Comparison of ENCODE assay signal across 13 mouse cellular contexts in genomic region chr12:98283487-98283860, GRCm38 (mm10). TPM values are rescaled to one million over a fixed set of nuclear protein-coding genes. Genes with fewer than 3 reads are reported as not detected.
A peak's percentile ranks its signal among the peaks of the same experiment; 100 is the strongest.
DNase-seq lines count a peak whose midpoint lies in the region; ATAC-seq and TF ChIP-seq lines count a peak whose summit lies in the region.
"Had no signal": no experiment of that assay in that cellular context is flagged by ENCODE, and none has a peak within 500 bp of the region (broad histone marks: within the 10 kb centered on the region; RNA-seq: fewer than 3 reads in every experiment).

No protein-coding gene starts in this region.

- no peaks in the 10 kb centered on the region for H3K27me3 ChIP-seq in heart, postnatal 0 days (ENCODE audit: control insufficient read depth, insufficient read depth, low read length)
- H3K27me3 ChIP-seq in liver, postnatal 0 days (ENCODE audit: insufficient read depth, low read length), result no peaks in the 10 kb centered on the region
- H3K27me3 ChIP-seq: limb, embryonic 13.5 days had no signal

- peak; percentile 51; the same call in 1 of the 2 replicates for ATAC-seq in heart, postnatal 0 days (ENCODE audit: insufficient read depth, low read depth)
- peak; percentile 41 for ATAC-seq in liver, postnatal 0 days
- ATAC-seq: hindbrain, embryonic 16.5 days had no signal

- no peaks in the 10 kb centered on the region for H3K4me1 ChIP-seq in heart, postnatal 0 days (ENCODE audit: control insufficient read depth, insufficient read depth)
- H3K4me1 ChIP-seq in liver, postnatal 0 days (ENCODE audit: insufficient read depth), result no peaks in the 10 kb centered on the region

- no peaks in the 10 kb centered on the region for H3K36me3 ChIP-seq in heart, postnatal 0 days (replicated peaks; ENCODE audit: control insufficient read depth, insufficient read depth, low read length)
- no peaks in the 10 kb centered on the region for H3K36me3 ChIP-seq in liver, postnatal 0 days (replicated peaks; ENCODE audit: insufficient read depth, low read length)
- H3K36me3 ChIP-seq: limb, embryonic 13.5 days had no signal

- DNase-seq in heart, postnatal 0 days (ENCODE audit: low spot score), result peak; percentile 15
- DNase-seq in heart, postnatal 10 days, result no peak
- peak; percentile 76 for DNase-seq in 416B (ENCODE audit: low read depth)
- peak; percentile 16 for DNase-seq in T-cell, adult 2 months (ENCODE audit: low spot score)
- DNase-seq in liver, postnatal 0 days, result no peak
- no peak for DNase-seq in frontal cortex, postnatal 25 days (ENCODE audit: low spot score in 2 of 2)
- DNase-seq in left cerebral cortex, postnatal 14 days (ENCODE audit: low spot score in 2 of 2), result no peak
- DNase-seq in frontal cortex, postnatal 10 days (ENCODE audit: low spot score in 2 of 2), result no peak
- DNase-seq: thymus, adult 18-20 months had no signal

- peak; percentile 38 for TF ChIP-seq CTCF in heart, postnatal 0 days (IDR thresholded peaks at IDR 0.05; ENCODE audit: low read depth)
- TF ChIP-seq CTCF in liver, postnatal 0 days (IDR thresholded peaks at IDR 0.05; ENCODE audit: low read depth), result peak; percentile 45

- no peak overlapping the region for H3K4me3 ChIP-seq in heart, postnatal 0 days (ENCODE audit: low read depth, low read length)
- H3K4me3 ChIP-seq in liver, postnatal 0 days (ENCODE audit: low read depth, low read length), result no peak overlapping the region
- H3K4me3 ChIP-seq: limb, embryonic 13.5 days had no signal

- WGBS in heart, postnatal 0 days, result 18% methylated on average over 3 of the region's 3 CpGs
- 58% methylated on average over 3 of the region's 3 CpGs for WGBS in liver, postnatal 0 days (ENCODE audit: insufficient replicate concordance)

- no peak overlapping the region for H3K27ac ChIP-seq in heart, postnatal 0 days (ENCODE audit: low read depth)
- H3K27ac ChIP-seq in liver, postnatal 0 days (ENCODE audit: low read depth), result peak overlapping the region; percentile 64
- H3K27ac ChIP-seq: limb, embryonic 13.5 days had no signal

- H3K9ac ChIP-seq in heart, postnatal 0 days (replicated peaks; ENCODE audit: low read depth, low read length), result no peak overlapping the region
- no peak overlapping the region for H3K9ac ChIP-seq in liver, postnatal 0 days (replicated peaks)
- H3K9ac ChIP-seq: limb, embryonic 13.5 days had no signal

- intact Hi-C loops in heart, postnatal 10 days (cut with DNase I), result loop anchor here (5.0 kb wide), 1 partner anchor 71 kb away; no protein-coding TSS in a partner anchor
- intact Hi-C loops in left cerebral cortex, postnatal 14 days (cut with DNase I), result no loop called here

- no peaks in the 10 kb centered on the region for H3K9me3 ChIP-seq in heart, postnatal 0 days (replicated peaks; ENCODE audit: control insufficient read depth, low read length)
- no peaks in the 10 kb centered on the region for H3K9me3 ChIP-seq in liver, postnatal 0 days (ENCODE audit: low read length)
- H3K9me3 ChIP-seq: limb, embryonic 13.5 days had no signal

- no peak for TF ChIP-seq EP300 in heart, postnatal 0 days (IDR thresholded peaks at IDR 0.05; ENCODE audit: low read depth)
- TF ChIP-seq EP300 in liver, postnatal 0 days (IDR thresholded peaks at IDR 0.05; ENCODE audit: low read depth), result no peak

- no peak overlapping the region for H3K4me2 ChIP-seq in heart, postnatal 0 days (ENCODE audit: low read depth, low read length)
- 0 out of 2 replicates have a peak overlapping the region, but pooled peaks have one; percentile 26 for H3K4me2 ChIP-seq in liver, postnatal 0 days (ENCODE audit: low read depth, low read length)
- H3K4me2 ChIP-seq: limb, embryonic 13.5 days had no signal

RNA-seq across cellular contexts. Expression of gene Gpr65, which starts 15.0 kb away (rescaled TPM):
- 0.15 and 1.1 TPM in 2 replicates for total RNA-seq in heart, postnatal 0 days (2014; rRNA removed; ENCODE audit: low replicate concordance)
- polyA plus RNA-seq in heart, postnatal 0 days (2015; fragmentation: Nextera tagmentation; extraction: Ambion mirVana), result 0.85 and 0.92 TPM in 2 replicates
- under 1 TPM; 0.57 to 0.72 TPM for total RNA-seq in heart, postnatal 10 days (2021)
- polyA plus RNA-seq in liver, postnatal 0 days (2015; fragmentation: Nextera tagmentation; extraction: Ambion mirVana), result 4.1 and 5.1 TPM in 2 replicates
- not detected for total RNA-seq in left cerebral cortex, postnatal 14 days (2021)
- total RNA-seq: layer of hippocampus, adult 18-20 months; MEL had no signal

RNA-seq across cellular contexts. Expression of gene Galc, which starts 24.2 kb away (rescaled TPM):
- total RNA-seq in heart, postnatal 0 days (2014; rRNA removed; ENCODE audit: low replicate concordance), result 10.5 and 10.9 TPM in 2 replicates
- 4.2 and 4.3 TPM in 2 replicates for polyA plus RNA-seq in heart, postnatal 0 days (2015; fragmentation: Nextera tagmentation; extraction: Ambion mirVana)
- total RNA-seq in heart, postnatal 10 days (2021), result 10 to 100 TPM in 1 of 2 experiments, 1 to 10 TPM in 1; 9.9 to 11.7 TPM
- 1.8 and 2.2 TPM in 2 replicates for polyA plus RNA-seq in liver, postnatal 0 days (2015; fragmentation: Nextera tagmentation; extraction: Ambion mirVana)
- 10 to 100 TPM; 19.0 to 20.1 TPM for total RNA-seq in left cerebral cortex, postnatal 14 days (2021)
- total RNA-seq: MEL had no signal

Comparison
In these comparisons a context has a peak if more than half of its experiments do, and no peak if none do; other contexts are left out.
1. DNase-seq: peak in heart, postnatal 0 days (single experiment), 416B (single experiment) and T-cell, adult 2 months (single experiment); none in heart, postnatal 10 days (0 of 2), liver, postnatal 0 days (single experiment), frontal cortex, postnatal 25 days (0 of 2), left cerebral cortex, postnatal 14 days (0 of 2) and frontal cortex, postnatal 10 days (0 of 2).